Mouse (Mus musculus) heart, adult 10 weeks (tissue): ENCODE measurements around the gene Prkd1. TPM values are rescaled to one million over a fixed set of nuclear protein-coding genes. Genes with fewer than 3 reads are reported as not detected.

Source experiments
- polyA plus RNA-seq: library from polyadenylated mRNA; stranded (reverse); fragments of 350-450 nt; fragmentation: Illumina TruSeq; extraction: RNeasy Lipid Tissue Mini Kit (QIAGEN cat#74804); gene quantifications from one replicate; pipeline ENCODE4 v1.2.3, GENCODE M21; 2014; ENCODE audit warnings: low read depth, low replicate concordance

Gene Prkd1
- polyA plus RNA-seq: 4.1 TPM

GRCm38 (mm10) chr12:50648671-50649541 is at the start of gene Prkd1:
Prkd1 (minus strand) TSS chr12:50649098.

